Mouse (Mus musculus) embryonic facial prominence, embryonic 14.5 days (tissue): ENCODE data around the gene Opn5. TPM values are rescaled to one million over a fixed set of nuclear protein-coding genes. Genes with fewer than 3 reads are reported as not detected.
A peak's percentile ranks its signal among the peaks of the same experiment; 100 is the strongest.

Experiments used
- ATAC-seq: fragments of 200-750 bp; cut with Nextera tagmentation; 2 replicates; pipeline ENCODE4 v1.8.0; 2017; ENCODE audit warnings: low read depth, moderate number of reproducible peaks, moderate TSS enrichment
- DNase-seq: peaks from one replicate; pipeline ENCODE4 v3.0.0-alpha.2; 2015; ENCODE audit warnings: low spot score
- H3K27ac ChIP-seq: fragments of 300-500 bp; sonication (generic); replicated peaks from 2 replicates; pipeline ENCODE4 v1.5.1; 2014; ENCODE audit warnings: low read depth, mild to moderate bottlenecking, low read length, moderate library complexity
- H3K27me3 ChIP-seq: fragments of 300-500 bp; sonication (generic); replicated peaks from 2 replicates; pipeline ENCODE4 v1.6.1; 2014; ENCODE audit warnings: low read length; ENCODE audit not compliant: control insufficient read depth, insufficient read depth
- H3K36me3 ChIP-seq: fragments of 300-500 bp; sonication (generic); 2 replicates; pipeline ENCODE4 v1.6.1; 2014; ENCODE audit warnings: low read length, mixed read lengths; ENCODE audit not compliant: control insufficient read depth, insufficient read depth
- H3K4me1 ChIP-seq: fragments of 300-500 bp; sonication (generic); 2 replicates; pipeline ENCODE4 v1.6.1; 2014; ENCODE audit warnings: antibody characterized with exemption, low read length; ENCODE audit not compliant: control insufficient read depth, insufficient read depth
- H3K4me2 ChIP-seq: fragments of 300-500 bp; sonication (generic); 2 replicates; pipeline ENCODE4 v1.6.1; 2014; ENCODE audit warnings: low read depth, mild to moderate bottlenecking, low read length, moderate library complexity, mixed read lengths
- H3K4me3 ChIP-seq: fragments of 300-500 bp; sonication (generic); 2 replicates; pipeline ENCODE4 v1.5.1; 2014; ENCODE audit warnings: low read depth, mild to moderate bottlenecking, low read length
- H3K9ac ChIP-seq: fragments of 300-500 bp; sonication (generic); 2 replicates; pipeline ENCODE4 v1.6.1; 2014; ENCODE audit warnings: low read depth, mild to moderate bottlenecking, low read length, moderate library complexity, mixed read lengths
- H3K9me3 ChIP-seq: fragments of 300-500 bp; sonication (generic); 2 replicates; pipeline ENCODE4 v1.6.1; 2016; ENCODE audit warnings: low read length; ENCODE audit not compliant: control insufficient read depth
- WGBS: fragments of 180-500 bp; shearing (Covaris S2); extraction: QIAGEN DNeasy Blood & Tissue Kit; methylation state at CpG from one replicate; pipeline ENCODE4 v1.1.7; 2014; 5-methylcytosine and 5-hydroxymethylcytosine counted together
- polyA plus RNA-seq: library from polyadenylated mRNA; unstranded; fragments of >200 nt; fragmentation: Nextera tagmentation; extraction: Ambion mirVana; gene quantifications from 2 replicates; pipeline ENCODE4 v1.2.1, GENCODE M21; 2014

The Opn5 gene
- polyA plus RNA-seq, result not detected in 2 replicates

- ATAC-seq (no peak), DNase-seq (no peak)
- Histone ChIP-seq H3K27me3 (no peaks in the 10 kb centered on the region), H3K27ac (no peak within 1 kb of the TSS), H3K36me3 (no peaks in the 10 kb centered on the region), H3K9me3 (no peaks in the 10 kb centered on the region), H3K4me3 (no peak within 1 kb of the TSS), H3K9ac (no peak within 1 kb of the TSS), H3K4me1 (no peaks in the 10 kb centered on the region), H3K4me2 (no peak within 1 kb of the TSS)
- 82% methylated on average over 8 of the region's 8 CpGs for WGBS
Measured at GRCm38 (mm10) chr17:42611295-42611694, at the start of gene Opn5. Opn5 (minus strand) TSS chr17:42611395.

GRCm38 (mm10) chr17:42658634-42659422 is 47.6 kb upstream of the Opn5 start:
- peak; percentile 81; the same call in 1 of the 2 replicates for ATAC-seq
- Histone ChIP-seq H3K4me1 (no peaks in the 10 kb centered on the region), H3K4me3 (no peak overlapping the region), H3K27me3 (no peaks in the 10 kb centered on the region), H3K9me3 (no peaks in the 10 kb centered on the region), H3K9ac (no peak overlapping the region), H3K27ac (no peak overlapping the region), H3K36me3 (no peaks in the 10 kb centered on the region), H3K4me2 (no peak overlapping the region)
- 18% methylated on average over 14 of the region's 14 CpGs for WGBS
- peak; percentile 73 for DNase-seq

- Histone ChIP-seq H3K4me2 (no peak overlapping the region), H3K4me1 (no peaks in the 10 kb centered on the region), H3K9me3 (no peaks in the 10 kb centered on the region), H3K36me3 (no peaks in the 10 kb centered on the region), H3K27ac (no peak overlapping the region), H3K4me3 (no peak overlapping the region), H3K27me3 (no peaks in the 10 kb centered on the region), H3K9ac (no peak overlapping the region)
- ATAC-seq (no peak), DNase-seq (no peak)
- WGBS, result 82% methylated on average over 3 of the region's 3 CpGs
Measured at GRCm38 (mm10) chr17:42643416-42643815, 32.2 kb upstream of the Opn5 start.

- Histone ChIP-seq H3K9me3 (no peaks in the 10 kb centered on the region), H3K9ac (no peak overlapping the region), H3K4me3 (no peak overlapping the region), H3K27ac (no peak overlapping the region), H3K27me3 (no peaks in the 10 kb centered on the region), H3K4me2 (no peak overlapping the region), H3K4me1 (no peaks in the 10 kb centered on the region), H3K36me3 (no peaks in the 10 kb centered on the region)
- DNase-seq (no peak), ATAC-seq (no peak)
- WGBS, result 79% methylated on average over 2 of the region's 2 CpGs
Measured at GRCm38 (mm10) chr17:42630206-42630605, 19.0 kb upstream of the Opn5 start.

- peak; percentile 76 for DNase-seq
- no peaks in the 10 kb centered on the region for H3K4me1 ChIP-seq
- no peak overlapping the region for H3K27ac ChIP-seq
- H3K4me2 ChIP-seq, result no peak overlapping the region
- no peak overlapping the region for H3K4me3 ChIP-seq
- no peaks in the 10 kb centered on the region for H3K9me3 ChIP-seq
- no peaks in the 10 kb centered on the region for H3K36me3 ChIP-seq
- 34% methylated on average over 6 of the region's 6 CpGs for WGBS
- H3K27me3 ChIP-seq, result no peaks in the 10 kb centered on the region
- H3K9ac ChIP-seq, result no peak overlapping the region
- no peak for ATAC-seq
Measured at GRCm38 (mm10) chr17:42613043-42613737, 2.0 kb upstream of the Opn5 start.

- no peak for ATAC-seq
- Histone ChIP-seq H3K4me2 (no peak overlapping the region), H3K4me3 (no peak overlapping the region), H3K9me3 (no peaks in the 10 kb centered on the region), H3K9ac (no peak overlapping the region), H3K27ac (no peak overlapping the region), H3K36me3 (no peaks in the 10 kb centered on the region), H3K27me3 (no peaks in the 10 kb centered on the region), H3K4me1 (no peaks in the 10 kb centered on the region)
- DNase-seq, result peak; percentile 27
- WGBS, result 30% methylated on average over 3 of the region's 3 CpGs
Measured at GRCm38 (mm10) chr17:42608270-42608669, 2.9 kb downstream of the Opn5 start.

GRCm38 (mm10) chr17:42602829-42603784 is 8.1 kb downstream of the Opn5 start:
- Histone ChIP-seq H3K9me3 (no peaks in the 10 kb centered on the region), H3K4me3 (no peak overlapping the region), H3K9ac (no peak overlapping the region), H3K27ac (no peak overlapping the region), H3K4me2 (0 out of 2 replicates have a peak overlapping the region, but pooled peaks have one; percentile 16), H3K4me1 (no peaks in the 10 kb centered on the region), H3K27me3 (no peaks in the 10 kb centered on the region), H3K36me3 (no peaks in the 10 kb centered on the region)
- 25% methylated on average over 15 of the region's 15 CpGs for WGBS
- DNase-seq (peak; percentile 84), ATAC-seq (peak; percentile 79)

GRCm38 (mm10) chr17:42586486-42586885 is 24.7 kb downstream of the Opn5 start:
- Histone ChIP-seq H3K4me2 (no peak overlapping the region), H3K9me3 (no peaks in the 10 kb centered on the region), H3K9ac (no peak overlapping the region), H3K27me3 (no peaks in the 10 kb centered on the region), H3K4me3 (no peak overlapping the region), H3K4me1 (0 out of 2 replicates have a peak, but pooled peaks cover 3% of the 10 kb centered on the region), H3K36me3 (no peaks in the 10 kb centered on the region), H3K27ac (no peak overlapping the region)
- WGBS, result 48% methylated on average over 1 of the region's 1 CpGs
- ATAC-seq, result no peak
- DNase-seq, result peak; percentile 12
